Mouse (Mus musculus): ENCODE results near the gene Plscr4. TPM values are rescaled to one million over a fixed set of nuclear protein-coding genes. Genes with fewer than 3 reads are reported as not detected.

Gene Plscr4
- polyA plus RNA-seq, 1 experiment from 2014 or later, result 8.4 TPM

DNA sequence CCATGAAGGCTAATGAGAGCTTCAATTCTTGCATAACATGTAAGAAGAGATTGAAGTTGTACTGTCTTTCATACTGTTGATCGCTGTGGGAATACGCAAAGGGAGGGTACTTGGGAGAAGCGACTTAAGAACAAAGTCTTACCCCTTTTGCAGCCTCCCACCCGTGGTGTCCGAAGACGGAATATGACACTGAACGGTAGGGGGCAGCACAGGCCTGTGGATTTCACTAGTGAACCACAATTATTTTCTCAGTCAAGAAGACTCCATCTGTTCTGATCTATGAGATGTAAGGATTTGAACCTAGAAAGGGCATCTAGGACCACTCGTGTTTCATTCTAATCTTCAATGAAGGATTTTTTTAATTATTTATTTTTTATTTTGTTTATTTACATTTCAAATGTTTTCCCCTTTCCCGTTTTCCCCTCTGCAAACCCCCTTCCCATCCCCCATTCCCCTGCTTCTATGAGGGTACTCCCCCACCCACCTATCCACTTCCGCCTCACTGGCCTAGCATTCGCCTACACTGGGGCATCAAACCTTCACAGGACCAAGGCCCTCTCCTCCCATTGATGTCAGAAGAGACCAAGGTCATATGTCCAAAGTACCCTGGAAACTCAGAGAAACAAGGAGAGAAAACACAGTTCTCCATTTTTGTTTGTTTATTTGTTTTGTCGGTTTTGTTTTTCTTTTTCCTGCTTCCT is 42.7 kb downstream of the Plscr4 start:
- peak; percentile 82 for ATAC-seq (replicated peaks; ENCODE audit: low FRiP score, low read depth)
- no peaks in the 10 kb centered on the region for H3K9me3 ChIP-seq (replicated peaks; ENCODE audit: low read length)

DNA sequence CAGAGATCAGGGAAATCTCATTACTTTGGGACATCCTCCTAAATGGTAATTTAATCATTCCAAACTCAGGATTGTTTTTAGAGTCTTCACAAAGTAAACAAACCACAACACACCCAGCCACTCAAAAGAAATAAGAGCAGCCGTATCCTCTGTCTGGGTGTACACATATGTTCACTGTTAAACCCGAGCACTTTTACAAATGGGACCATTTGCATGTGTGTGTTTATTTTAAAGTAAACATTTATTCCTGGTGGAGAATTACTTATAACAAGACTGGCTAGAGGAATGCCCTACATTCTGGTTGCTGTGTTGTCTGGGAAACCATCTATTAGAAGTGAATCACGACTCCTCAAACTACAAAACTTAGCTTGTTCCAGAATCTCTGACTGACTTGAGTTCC is 47.1 kb downstream of the Plscr4 start:
- peak; percentile 11 for DNase-seq (ENCODE audit: low spot score)
- Histone ChIP-seq H3K4me1 (replicated peaks; ENCODE audit: insufficient read depth, low read length) (no peaks in the 10 kb centered on the region), H3K9me3 (replicated peaks; ENCODE audit: low read length) (no peaks in the 10 kb centered on the region), H3K4me2 (ENCODE audit: low read length) (no peak overlapping the region), H3K4me3 (replicated peaks; ENCODE audit: low read depth, low read length) (no peak overlapping the region), H3K36me3 (ENCODE audit: insufficient read depth, low read length) (no peaks in the 10 kb centered on the region), H3K27me3 (ENCODE audit: insufficient read depth, low read length) (no peaks in the 10 kb centered on the region), H3K9ac (ENCODE audit: low read depth, low read length) (no peak overlapping the region), H3K27ac (no peak overlapping the region)
- ATAC-seq (replicated peaks; ENCODE audit: low FRiP score, low read depth), result no peak
- WGBS, result 39% methylated on average over 3 of the region's 3 CpGs
- TF ChIP-seq CTCF (IDR thresholded peaks at IDR 0.05; ENCODE audit: low read depth), result no peak

More for the DNA sequence above, 42.7 kb downstream of the Plscr4 start:
- Histone ChIP-seq H3K4me2 (ENCODE audit: low read length) (no peak overlapping the region), H3K27me3 (ENCODE audit: insufficient read depth, low read length) (no peaks in the 10 kb centered on the region), H3K36me3 (ENCODE audit: insufficient read depth, low read length) (no peaks in the 10 kb centered on the region), H3K9ac (ENCODE audit: low read depth, low read length) (no peak overlapping the region), H3K4me3 (replicated peaks; ENCODE audit: low read depth, low read length) (no peak overlapping the region), H3K27ac (no peak overlapping the region), H3K4me1 (replicated peaks; ENCODE audit: insufficient read depth, low read length) (no peaks in the 10 kb centered on the region)
- 43% methylated on average over 12 of the region's 12 CpGs for WGBS
- peak; percentile 90 for DNase-seq (ENCODE audit: low spot score)
- peak; percentile 90 for TF ChIP-seq CTCF (IDR thresholded peaks at IDR 0.05; ENCODE audit: low read depth)

GRCm38 (mm10) chr9:92504889-92505288 is 47.7 kb downstream of the Plscr4 start:
- no peak for TF ChIP-seq CTCF (IDR thresholded peaks at IDR 0.05; ENCODE audit: low read depth)
- Histone ChIP-seq H3K9me3 (replicated peaks; ENCODE audit: low read length) (no peaks in the 10 kb centered on the region), H3K4me2 (ENCODE audit: low read length) (no peak overlapping the region), H3K27ac (no peak overlapping the region), H3K4me3 (replicated peaks; ENCODE audit: low read depth, low read length) (no peak overlapping the region), H3K4me1 (replicated peaks; ENCODE audit: insufficient read depth, low read length) (no peaks in the 10 kb centered on the region), H3K36me3 (ENCODE audit: insufficient read depth, low read length) (no peaks in the 10 kb centered on the region), H3K27me3 (ENCODE audit: insufficient read depth, low read length) (no peaks in the 10 kb centered on the region), H3K9ac (ENCODE audit: low read depth, low read length) (no peak overlapping the region)
- 40% methylated on average over 1 of the region's 1 CpGs for WGBS
- ATAC-seq (replicated peaks; ENCODE audit: low FRiP score, low read depth) (no peak), DNase-seq (ENCODE audit: low spot score) (no peak)

- TF ChIP-seq CTCF (IDR thresholded peaks at IDR 0.05; ENCODE audit: low read depth), result no peak
- Histone ChIP-seq H3K27ac (no peak overlapping the region), H3K4me3 (replicated peaks; ENCODE audit: low read depth, low read length) (no peak overlapping the region), H3K36me3 (ENCODE audit: insufficient read depth, low read length) (no peaks in the 10 kb centered on the region), H3K4me2 (ENCODE audit: low read length) (no peak overlapping the region), H3K27me3 (ENCODE audit: insufficient read depth, low read length) (no peaks in the 10 kb centered on the region), H3K9me3 (replicated peaks; ENCODE audit: low read length) (no peaks in the 10 kb centered on the region), H3K9ac (ENCODE audit: low read depth, low read length) (no peak overlapping the region), H3K4me1 (replicated peaks; ENCODE audit: insufficient read depth, low read length) (no peaks in the 10 kb centered on the region)
- no peak for DNase-seq (ENCODE audit: low spot score)
- no peak for ATAC-seq (replicated peaks; ENCODE audit: low FRiP score, low read depth)
Observed at GRCm38 (mm10) chr9:92511696-92512095, 54.5 kb downstream of the Plscr4 start.

DNA sequence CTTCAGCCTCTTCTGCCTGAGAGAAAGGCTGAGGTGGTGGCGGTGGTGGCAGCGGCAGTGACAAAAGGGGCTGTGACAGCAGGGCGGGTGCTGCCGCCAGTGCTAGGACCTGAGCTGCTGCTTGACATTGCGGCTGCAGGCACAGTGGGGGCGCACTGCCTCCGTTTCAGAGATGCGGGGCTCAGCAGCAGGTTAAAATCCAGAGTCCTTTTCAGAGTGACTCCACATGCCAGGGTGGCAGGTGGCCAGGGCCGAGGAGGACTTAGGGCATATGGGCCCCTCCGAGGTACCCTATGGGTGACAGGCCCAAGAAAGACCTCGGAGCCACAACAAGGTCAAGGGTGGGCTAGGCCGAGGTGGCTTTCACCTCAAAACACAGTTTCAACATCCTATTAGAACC is 59.9 kb downstream of the Plscr4 start:
- 94% methylated on average over 12 of the region's 12 CpGs for WGBS

DNA sequence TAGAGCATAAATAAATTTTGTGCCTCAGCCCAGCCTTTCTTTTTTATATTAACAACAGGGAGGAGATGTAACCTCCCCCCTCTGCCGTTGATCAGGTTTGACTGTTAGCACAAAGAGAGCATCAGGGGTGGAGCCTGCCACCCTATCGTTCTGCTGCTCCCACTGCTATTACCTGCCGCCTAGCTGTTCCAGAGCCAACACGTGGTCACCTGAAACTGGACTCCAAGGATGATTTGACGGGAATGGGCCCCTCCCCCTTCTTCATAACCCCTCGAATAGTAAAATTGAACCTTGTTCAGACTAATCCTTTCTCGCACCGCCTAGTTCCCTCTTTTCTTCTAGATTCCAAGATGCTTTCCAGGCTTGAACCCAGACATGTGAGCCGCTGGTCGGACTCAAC is 63.6 kb downstream of the Plscr4 start:
- Histone ChIP-seq H3K27me3 (ENCODE audit: insufficient read depth, low read length) (no peaks in the 10 kb centered on the region), H3K4me2 (ENCODE audit: low read length) (no peak overlapping the region), H3K36me3 (ENCODE audit: insufficient read depth, low read length) (no peaks in the 10 kb centered on the region), H3K9ac (ENCODE audit: low read depth, low read length) (no peak overlapping the region), H3K27ac (no peak overlapping the region), H3K4me1 (replicated peaks; ENCODE audit: insufficient read depth, low read length) (no peaks in the 10 kb centered on the region), H3K4me3 (replicated peaks; ENCODE audit: low read depth, low read length) (no peak overlapping the region), H3K9me3 (replicated peaks; ENCODE audit: low read length) (no peaks in the 10 kb centered on the region)
- 90% methylated on average over 10 of the region's 10 CpGs for WGBS
- no peak for ATAC-seq (replicated peaks; ENCODE audit: low FRiP score, low read depth)
- no peak for DNase-seq (ENCODE audit: low spot score)
- TF ChIP-seq CTCF (IDR thresholded peaks at IDR 0.05; ENCODE audit: low read depth), result no peak

More for the DNA sequence above, 59.9 kb downstream of the Plscr4 start:
- Histone ChIP-seq H3K27ac (no peak overlapping the region), H3K4me2 (ENCODE audit: low read length) (no peak overlapping the region), H3K9ac (ENCODE audit: low read depth, low read length) (no peak overlapping the region), H3K36me3 (ENCODE audit: insufficient read depth, low read length) (no peaks in the 10 kb centered on the region), H3K4me1 (replicated peaks; ENCODE audit: insufficient read depth, low read length) (no peaks in the 10 kb centered on the region), H3K9me3 (replicated peaks; ENCODE audit: low read length) (no peaks in the 10 kb centered on the region), H3K27me3 (ENCODE audit: insufficient read depth, low read length) (no peaks in the 10 kb centered on the region), H3K4me3 (replicated peaks; ENCODE audit: low read depth, low read length) (no peak overlapping the region)
- DNase-seq (ENCODE audit: low spot score), result no peak
- ATAC-seq (replicated peaks; ENCODE audit: low FRiP score, low read depth), result no peak
- no peak for TF ChIP-seq CTCF (IDR thresholded peaks at IDR 0.05; ENCODE audit: low read depth)

DNA sequence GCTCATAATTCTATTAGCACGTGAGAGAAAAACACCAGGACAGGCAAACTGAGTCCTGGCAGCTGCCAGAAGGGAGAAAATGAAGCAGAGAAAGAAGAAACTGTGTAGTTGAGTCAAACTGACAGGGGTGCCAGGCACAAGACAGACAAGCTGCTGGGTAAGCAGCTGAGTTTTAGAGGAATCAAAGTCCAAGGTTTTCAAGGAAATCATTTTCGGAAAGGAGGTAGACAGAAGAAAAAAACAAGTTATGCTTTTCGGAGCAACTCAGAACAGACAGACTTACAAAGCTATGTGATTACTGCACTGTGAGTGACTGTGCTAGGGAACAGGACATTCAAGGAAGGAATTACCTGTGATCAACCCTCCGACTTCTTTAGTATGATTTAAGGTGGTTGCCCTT is 67.3 kb downstream of the Plscr4 start:
- DNase-seq (ENCODE audit: low spot score) (no peak), ATAC-seq (replicated peaks; ENCODE audit: low FRiP score, low read depth) (no peak)
- Histone ChIP-seq H3K9me3 (replicated peaks; ENCODE audit: low read length) (no peaks in the 10 kb centered on the region), H3K9ac (ENCODE audit: low read depth, low read length) (no peak overlapping the region), H3K4me1 (replicated peaks; ENCODE audit: insufficient read depth, low read length) (no peaks in the 10 kb centered on the region), H3K4me3 (replicated peaks; ENCODE audit: low read depth, low read length) (no peak overlapping the region), H3K27ac (no peak overlapping the region), H3K4me2 (ENCODE audit: low read length) (no peak overlapping the region), H3K36me3 (ENCODE audit: insufficient read depth, low read length) (no peaks in the 10 kb centered on the region), H3K27me3 (ENCODE audit: insufficient read depth, low read length) (no peaks in the 10 kb centered on the region)
- no peak for TF ChIP-seq CTCF (IDR thresholded peaks at IDR 0.05; ENCODE audit: low read depth)
- 70% methylated on average over 4 of the region's 4 CpGs for WGBS

Measured in kidney, postnatal 0 days (tissue).